Mouse (Mus musculus) heart, embryonic 14.5 days (tissue): Measurements from ENCODE around the gene Msx1. TPM values are rescaled to one million over a fixed set of nuclear protein-coding genes. Genes with fewer than 3 reads are reported as not detected.

Source experiments
- ATAC-seq: fragments of 200-750 bp; cut with Nextera tagmentation; 2 replicates; pipeline ENCODE4 v1.8.0; 2017; ENCODE audit warnings: low read depth, moderate TSS enrichment; ENCODE audit not compliant: insufficient number of reproducible peaks, insufficient read depth, low FRiP score
- H3K27ac ChIP-seq, 2 experiments: fragments of 200-500 bp in 1 of 2; fragments of 300-500 bp in 1 of 2; sonication (generic) in 1 of 2; replicated peaks in 1 of 2; 2 replicates each; pipeline ENCODE4 v1.5.1; 2012 to 2014; ENCODE audit warnings: low read depth in 2 of 2, low read length in 2 of 2, control low read depth in 1 of 2, mild to moderate bottlenecking in 1 of 2, mixed read lengths in 1 of 2; ENCODE audit not compliant: control insufficient read depth in 1 of 2, insufficient read depth in 1 of 2
- H3K27me3 ChIP-seq: fragments of 300-500 bp; sonication (generic); 2 replicates; pipeline ENCODE4 v1.6.1; 2014; ENCODE audit warnings: mild to moderate bottlenecking, low read length, control low read depth; ENCODE audit not compliant: control insufficient read depth, insufficient read depth
- H3K36me3 ChIP-seq: fragments of 300-500 bp; sonication (generic); 2 replicates; pipeline ENCODE4 v1.6.1; 2014; ENCODE audit warnings: mild to moderate bottlenecking, control low read depth, low read length, mixed read lengths; ENCODE audit not compliant: control insufficient read depth, insufficient read depth
- H3K4me1 ChIP-seq, 2 experiments: fragments of 200-500 bp in 1 of 2; fragments of 300-500 bp in 1 of 2; sonication (generic) in 1 of 2; 2 replicates each; pipeline ENCODE4 v1.6.1; 2012 to 2014; ENCODE audit warnings: low read length in 2 of 2, control low read depth in 1 of 2, mixed read lengths in 1 of 2; ENCODE audit not compliant: control insufficient read depth in 2 of 2, insufficient read depth in 2 of 2
- H3K4me2 ChIP-seq: fragments of 300-500 bp; sonication (generic); 2 replicates; pipeline ENCODE4 v1.6.1; 2014; ENCODE audit warnings: mild to moderate bottlenecking, low read length
- H3K4me3 ChIP-seq, 2 experiments: fragments of 200-500 bp in 1 of 2; fragments of 300-500 bp in 1 of 2; sonication (generic) in 1 of 2; 2 replicates each; pipeline ENCODE4 v1.5.1; 2012 to 2014; ENCODE audit warnings: low read length in 2 of 2, mild to moderate bottlenecking in 2 of 2, control low read depth in 1 of 2, low read depth in 1 of 2, moderate library complexity in 1 of 2; ENCODE audit not compliant: control insufficient read depth in 1 of 2, insufficient read depth in 1 of 2
- H3K9ac ChIP-seq: fragments of 300-500 bp; sonication (generic); 2 replicates; pipeline ENCODE4 v1.6.1; 2014; ENCODE audit warnings: mild to moderate bottlenecking, low read length
- H3K9me3 ChIP-seq: fragments of 300-500 bp; sonication (generic); 2 replicates; pipeline ENCODE4 v1.6.1; 2016; ENCODE audit warnings: low read length, control low read depth; ENCODE audit not compliant: control insufficient read depth
- WGBS: fragments of 180-500 bp; shearing (Covaris S2); extraction: QIAGEN DNeasy Blood & Tissue Kit; methylation state at CpG from one replicate; pipeline ENCODE4 v1.1.7; 2014; 5-methylcytosine and 5-hydroxymethylcytosine counted together
- polyA plus RNA-seq: library from polyadenylated mRNA; unstranded; fragments of >200 nt; fragmentation: Nextera tagmentation; extraction: Ambion mirVana; gene quantifications from 2 replicates; pipeline ENCODE4 v1.2.1, GENCODE M21; 2014

Gene Msx1
- polyA plus RNA-seq, 1 experiment from 2014 or later, result 8.7 TPM

DNA sequence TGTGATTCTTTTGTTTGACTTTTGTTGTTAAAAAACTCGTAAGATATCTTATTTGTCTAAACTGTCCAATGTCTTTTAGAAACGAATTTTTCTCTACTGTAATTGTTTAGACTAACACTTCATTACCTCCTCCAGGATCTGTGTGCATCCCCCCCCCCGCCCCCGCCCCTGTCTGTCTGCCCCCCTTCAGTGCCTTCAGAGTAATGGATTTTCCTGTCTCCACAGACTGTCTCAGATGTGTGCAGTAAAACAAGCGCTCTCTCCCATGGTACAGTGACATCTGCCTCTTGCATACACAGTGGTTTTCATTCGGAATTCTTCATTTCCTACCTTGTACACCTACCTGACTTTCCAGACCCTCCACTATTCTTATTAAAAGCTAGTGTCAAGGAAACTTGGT is 29.9 kb upstream of the Msx1 start:
- H3K36me3 ChIP-seq, result no peaks in the 10 kb centered on the region
- H3K27ac ChIP-seq, result no peak overlapping the region
- H3K9me3 ChIP-seq, result no peaks in the 10 kb centered on the region
- H3K4me3 ChIP-seq, result no peak overlapping the region
- no peaks in the 10 kb centered on the region for H3K27me3 ChIP-seq
- no peak overlapping the region for H3K4me2 ChIP-seq
- ATAC-seq, result no peak
- 70% methylated on average over 6 of the region's 6 CpGs for WGBS
- H3K9ac ChIP-seq, result no peak overlapping the region
- H3K4me1 ChIP-seq, result no peaks in the 10 kb centered on the region

DNA sequence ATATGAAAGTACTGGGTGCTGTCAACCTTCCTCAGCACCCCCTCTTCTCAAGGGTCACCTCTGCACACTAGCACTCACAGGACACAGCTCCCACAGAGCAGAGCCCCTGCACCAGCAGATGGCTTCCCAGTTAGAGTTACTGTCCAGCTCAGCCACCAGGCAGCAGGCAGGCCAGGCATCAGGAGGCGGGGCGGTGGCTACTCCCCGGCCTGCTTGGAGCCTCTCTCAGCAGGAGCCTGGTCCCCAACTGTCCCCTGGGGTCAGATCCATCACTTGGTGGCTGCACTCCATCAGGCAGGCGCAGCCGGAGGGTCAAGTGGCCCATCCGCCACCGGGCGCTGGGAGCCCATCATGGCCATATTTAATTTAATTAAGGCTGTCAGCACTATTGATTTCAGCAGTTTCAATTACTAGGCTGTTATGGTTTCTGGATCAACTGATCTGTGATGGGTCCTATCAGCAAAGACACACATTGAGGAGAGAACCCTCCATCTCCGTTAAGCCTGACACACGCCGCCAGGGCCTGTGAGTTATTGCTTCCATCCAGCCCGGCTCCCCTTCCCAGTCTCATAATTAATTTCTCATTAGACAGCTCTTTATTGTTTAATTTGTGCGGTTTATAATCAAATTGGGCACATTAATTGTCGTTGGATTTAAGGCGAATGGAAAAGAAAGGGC is 27.1 kb upstream of the Msx1 start:
- no peaks in the 10 kb centered on the region for H3K9me3 ChIP-seq
- no peak overlapping the region for H3K4me2 ChIP-seq
- H3K36me3 ChIP-seq, result no peaks in the 10 kb centered on the region
- no peak overlapping the region for H3K27ac ChIP-seq
- ATAC-seq, result no peak
- H3K27me3 ChIP-seq, result no peaks in the 10 kb centered on the region
- H3K9ac ChIP-seq, result no peak overlapping the region
- 62% methylated on average over 15 of the region's 15 CpGs for WGBS
- H3K4me3 ChIP-seq, result no peak overlapping the region
- H3K4me1 ChIP-seq, result no peaks in the 10 kb centered on the region

DNA sequence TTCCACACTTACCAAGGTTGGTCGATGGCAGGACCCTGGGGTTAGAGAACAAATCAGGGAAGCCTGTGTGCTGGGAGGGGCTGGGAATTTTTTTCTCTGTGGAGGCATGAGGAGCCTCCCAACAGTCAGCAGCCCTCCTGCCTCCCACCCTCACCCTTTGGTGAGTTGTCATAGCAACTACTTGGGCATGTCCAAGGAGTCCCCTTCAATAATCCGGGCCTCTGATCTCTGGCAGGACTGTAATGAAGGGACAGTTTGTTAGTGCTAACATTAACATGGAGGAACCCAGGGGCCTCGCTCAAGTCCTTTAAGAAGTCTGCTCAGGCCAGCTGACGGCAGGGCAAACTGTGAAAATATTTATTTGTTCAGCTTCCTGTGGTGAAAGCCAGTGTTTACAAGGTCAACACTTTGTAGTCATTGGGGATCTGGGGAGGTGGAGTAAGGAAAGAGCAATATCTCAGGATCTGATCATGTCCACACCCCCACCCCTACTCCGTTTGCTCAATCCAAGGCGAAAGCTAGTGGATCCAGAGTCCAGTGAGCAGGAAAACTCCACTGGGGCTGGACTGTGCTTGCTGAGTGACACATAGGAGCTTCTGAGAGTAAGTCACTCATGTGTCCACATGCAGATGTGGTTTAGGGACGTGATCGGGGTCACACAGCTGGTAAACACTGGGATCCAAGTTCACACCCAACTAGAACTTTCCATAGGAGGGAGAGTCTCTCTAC is 24.8 kb upstream of the Msx1 start:
- Histone ChIP-seq H3K4me1 (no peaks in the 10 kb centered on the region), H3K27ac (no peak overlapping the region), H3K4me2 (no peak overlapping the region), H3K4me3 (no peak overlapping the region), H3K9ac (no peak overlapping the region), H3K9me3 (no peaks in the 10 kb centered on the region), H3K27me3 (no peaks in the 10 kb centered on the region), H3K36me3 (no peaks in the 10 kb centered on the region)
- WGBS, result 51% methylated on average over 8 of the region's 8 CpGs
- no peak for ATAC-seq

DNA sequence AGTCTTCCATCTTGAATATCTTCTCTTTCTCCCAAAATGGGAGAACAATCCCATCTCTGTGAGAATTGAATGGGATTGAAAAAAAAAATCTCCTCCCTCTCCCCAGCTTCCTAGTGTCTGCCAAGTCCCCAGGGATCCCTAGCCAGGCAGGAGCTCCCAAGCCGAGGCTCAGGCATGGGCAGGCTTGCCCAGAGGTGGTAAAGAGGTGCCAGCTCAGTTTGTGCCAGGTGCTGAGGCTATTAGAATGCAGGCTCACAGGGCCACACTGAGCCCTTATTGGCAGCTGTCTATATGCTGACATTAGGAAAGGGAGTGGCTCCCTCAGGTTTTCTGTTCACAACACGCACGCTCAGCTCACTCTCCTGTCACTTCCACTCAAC is 11.9 kb upstream of the Msx1 start:
- H3K9ac ChIP-seq, result no peak overlapping the region
- peaks cover 79% of the 10 kb centered on the region for H3K27me3 ChIP-seq
- H3K9me3 ChIP-seq, result no peaks in the 10 kb centered on the region
- no peak overlapping the region for H3K4me3 ChIP-seq
- 42% methylated on average over 3 of the region's 3 CpGs for WGBS
- no peaks in the 10 kb centered on the region for H3K36me3 ChIP-seq
- no peak overlapping the region for H3K27ac ChIP-seq
- no peak for ATAC-seq
- no peaks in the 10 kb centered on the region for H3K4me1 ChIP-seq
- H3K4me2 ChIP-seq, result no peak overlapping the region

DNA sequence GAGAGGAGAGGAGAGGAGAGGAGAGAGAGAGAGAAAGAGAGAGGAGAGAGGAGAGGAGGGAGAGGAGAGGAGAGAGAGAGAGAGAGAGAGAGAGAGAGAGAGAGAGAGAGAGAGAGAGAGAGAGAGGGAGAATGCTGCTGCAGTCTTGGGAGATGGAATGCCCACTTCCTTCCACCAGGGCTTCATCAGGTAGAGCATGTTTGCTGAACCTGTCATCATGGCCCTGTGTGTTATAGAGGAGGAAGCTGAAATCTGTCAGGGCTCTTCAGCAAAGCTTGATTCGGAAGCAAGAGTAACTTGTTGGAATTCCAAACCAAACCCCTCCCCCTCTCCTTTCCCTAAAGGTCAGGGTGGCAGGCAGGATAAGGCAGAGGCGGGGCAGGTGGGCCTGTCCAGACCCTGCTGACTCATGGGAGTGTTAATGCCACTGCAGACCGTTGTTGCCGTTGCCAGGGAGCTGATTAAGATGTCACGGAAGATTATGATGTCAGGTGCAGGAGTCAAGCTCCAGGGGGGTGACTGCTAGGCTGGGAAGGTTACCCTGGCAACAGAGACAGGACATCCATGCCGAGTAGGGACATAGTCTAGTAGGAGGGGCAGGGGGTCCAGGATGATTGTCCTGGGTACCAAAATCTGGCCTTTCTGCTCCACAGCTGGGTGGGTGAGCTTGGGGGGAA is 11.3 kb upstream of the Msx1 start:
- H3K27me3 ChIP-seq, result peaks cover 84% of the 10 kb centered on the region
- WGBS, result 4% methylated on average over 6 of the region's 6 CpGs
- H3K4me2 ChIP-seq, result no peak overlapping the region
- no peaks in the 10 kb centered on the region for H3K9me3 ChIP-seq
- ATAC-seq, result no peak
- no peaks in the 10 kb centered on the region for H3K4me1 ChIP-seq
- no peak overlapping the region for H3K27ac ChIP-seq
- no peak overlapping the region for H3K4me3 ChIP-seq
- no peak overlapping the region for H3K9ac ChIP-seq
- H3K36me3 ChIP-seq, result no peaks in the 10 kb centered on the region

DNA sequence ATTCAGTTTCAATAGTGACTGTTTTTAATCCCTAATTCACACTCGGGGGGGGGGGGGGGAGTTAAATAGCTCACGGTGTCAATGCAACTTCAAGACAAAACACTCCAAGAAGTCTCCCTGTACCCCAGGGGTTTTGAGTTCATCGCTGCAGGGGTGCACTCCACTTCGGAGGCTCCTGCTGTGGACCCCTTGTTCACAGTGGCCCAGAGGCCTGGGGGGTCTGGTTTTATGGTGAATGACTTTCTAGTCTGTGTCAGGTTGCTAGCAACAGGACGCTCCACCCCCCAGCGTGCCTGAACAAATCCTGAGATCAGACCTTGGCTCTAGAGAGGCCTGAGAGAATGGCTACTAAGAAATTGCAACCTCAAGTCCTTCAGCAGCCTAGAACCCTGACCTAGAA is 8.4 kb upstream of the Msx1 start:
- no peak overlapping the region for H3K4me3 ChIP-seq
- H3K27me3 ChIP-seq, result peaks cover 94% of the 10 kb centered on the region
- H3K4me2 ChIP-seq, result no peak overlapping the region
- H3K4me1 ChIP-seq, result no peaks in the 10 kb centered on the region; a peak in 1 of 4 replicates
- WGBS, result 12% methylated on average over 6 of the region's 6 CpGs
- ATAC-seq, result no peak
- no peaks in the 10 kb centered on the region for H3K36me3 ChIP-seq
- H3K27ac ChIP-seq, result no peak overlapping the region
- peaks cover 6% of the 10 kb centered on the region; the same call in 1 of the 2 replicates for H3K9me3 ChIP-seq
- H3K9ac ChIP-seq, result no peak overlapping the region

DNA sequence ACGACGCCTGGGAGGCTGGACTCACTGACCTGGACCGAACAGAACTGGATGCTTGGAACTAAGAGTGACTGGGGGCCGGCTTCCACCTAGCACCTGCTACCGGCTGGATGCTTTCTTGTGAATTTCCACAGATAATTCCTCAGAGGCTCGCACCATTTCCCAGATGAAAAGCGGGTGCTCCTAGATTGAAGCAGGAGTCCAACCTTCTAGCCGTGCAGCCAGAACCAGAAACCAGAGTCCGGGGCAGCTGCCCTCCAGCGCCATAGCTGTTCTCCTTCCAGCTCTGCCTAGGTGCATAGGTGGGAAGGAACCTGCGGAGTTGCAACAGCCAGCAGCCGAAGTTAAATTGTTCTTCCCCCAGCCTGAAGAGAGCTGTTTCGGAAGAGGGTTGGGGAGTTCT is 7.6 kb upstream of the Msx1 start:
- 10% methylated on average over 13 of the region's 13 CpGs for WGBS

More for the DNA sequence above, 7.6 kb upstream of the Msx1 start:
- H3K9me3 ChIP-seq, result peaks cover 6% of the 10 kb centered on the region; the same call in 1 of the 2 replicates
- no peak for ATAC-seq
- peaks cover 94% of the 10 kb centered on the region for H3K27me3 ChIP-seq
- peaks cover under 1 to 3% of the 10 kb centered on the region in 2 experiments; a peak in 1 of 4 replicates for H3K4me1 ChIP-seq
- H3K27ac ChIP-seq, result no peak overlapping the region
- no peak overlapping the region for H3K9ac ChIP-seq
- H3K4me2 ChIP-seq, result no peak overlapping the region
- no peaks in the 10 kb centered on the region for H3K36me3 ChIP-seq
- H3K4me3 ChIP-seq, result no peak overlapping the region
